Mouse (Mus musculus): ENCODE measurements around the gene Ppp1r12a. TPM values are rescaled to one million over a fixed set of nuclear protein-coding genes. Genes with fewer than 3 reads are reported as not detected.

Gene Ppp1r12a
- polyA plus RNA-seq, 1 experiment from 2014 or later: 99.4 TPM

DNA sequence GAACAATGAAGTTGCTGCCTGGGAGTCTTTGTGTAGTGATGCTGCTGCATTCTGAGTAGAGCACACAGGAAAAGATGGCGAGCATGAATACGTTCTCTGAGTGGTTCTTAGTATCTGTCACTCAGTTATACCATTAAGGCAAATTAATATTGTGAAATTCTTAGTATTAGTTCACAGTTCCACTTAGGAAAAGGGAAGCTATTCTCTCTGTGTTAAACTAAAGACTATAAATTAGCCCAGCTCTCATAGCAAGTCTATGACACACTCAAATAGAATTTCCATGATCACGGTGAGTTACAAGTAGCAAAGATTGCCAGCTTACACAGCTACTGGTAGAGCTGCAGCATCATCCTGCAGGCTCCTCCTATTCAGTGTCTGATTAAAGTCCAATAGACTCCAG lies 23.3 kb downstream of the Ppp1r12a start:
- ATAC-seq (ENCODE audit: low read depth): no peak
- Histone ChIP-seq H3K9me3 (ENCODE audit: control insufficient read depth, low read length) (no peaks in the 10 kb centered on the region), H3K4me1 (replicated peaks; ENCODE audit: control insufficient read depth, insufficient read depth, low read length) (peaks cover 6% of the 10 kb centered on the region), H3K4me3 (ENCODE audit: low read length) (no peak overlapping the region), H3K27ac (ENCODE audit: low read length) (no peak overlapping the region), H3K36me3 (ENCODE audit: control insufficient read depth, insufficient read depth, low read length) (no peaks in the 10 kb centered on the region), H3K4me2 (ENCODE audit: low read depth, low read length) (no peak overlapping the region), H3K9ac (ENCODE audit: low read length) (no peak overlapping the region), H3K27me3 (ENCODE audit: control insufficient read depth, insufficient read depth, low read depth, low read length) (no peaks in the 10 kb centered on the region)
- WGBS: 85% methylated on average over 3 of the region's 3 CpGs

DNA sequence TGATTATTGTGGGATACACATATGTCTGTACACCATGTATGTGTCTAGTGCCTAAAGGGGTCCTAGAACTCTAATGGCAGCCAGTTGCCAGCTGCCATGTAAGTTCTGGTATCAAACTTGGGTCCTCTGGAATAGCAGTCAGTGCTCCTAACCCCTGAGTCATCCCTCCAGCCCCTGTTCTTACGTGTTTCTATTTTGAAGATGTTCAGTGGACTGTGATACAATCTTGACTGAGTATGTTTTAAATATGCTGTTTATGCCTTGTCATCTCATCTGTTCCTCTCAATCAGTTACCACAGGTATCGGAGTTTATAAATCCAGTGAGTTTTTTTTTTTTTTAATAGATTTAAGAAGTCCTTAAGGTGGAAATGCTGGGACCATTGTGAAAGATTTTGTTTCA lies 27.3 kb downstream of the Ppp1r12a start:
- Histone ChIP-seq H3K27me3 (ENCODE audit: control insufficient read depth, insufficient read depth, low read depth, low read length) (no peaks in the 10 kb centered on the region), H3K9me3 (ENCODE audit: control insufficient read depth, low read length) (no peaks in the 10 kb centered on the region), H3K9ac (ENCODE audit: low read length) (no peak overlapping the region), H3K4me3 (ENCODE audit: low read length) (no peak overlapping the region), H3K4me1 (replicated peaks; ENCODE audit: control insufficient read depth, insufficient read depth, low read length) (peaks cover 4% of the 10 kb centered on the region), H3K4me2 (ENCODE audit: low read depth, low read length) (no peak overlapping the region), H3K36me3 (ENCODE audit: control insufficient read depth, insufficient read depth, low read length) (no peaks in the 10 kb centered on the region), H3K27ac (ENCODE audit: low read length) (no peak overlapping the region)
- WGBS: 88% methylated on average over 2 of the region's 2 CpGs
- no peak for ATAC-seq (ENCODE audit: low read depth)

DNA sequence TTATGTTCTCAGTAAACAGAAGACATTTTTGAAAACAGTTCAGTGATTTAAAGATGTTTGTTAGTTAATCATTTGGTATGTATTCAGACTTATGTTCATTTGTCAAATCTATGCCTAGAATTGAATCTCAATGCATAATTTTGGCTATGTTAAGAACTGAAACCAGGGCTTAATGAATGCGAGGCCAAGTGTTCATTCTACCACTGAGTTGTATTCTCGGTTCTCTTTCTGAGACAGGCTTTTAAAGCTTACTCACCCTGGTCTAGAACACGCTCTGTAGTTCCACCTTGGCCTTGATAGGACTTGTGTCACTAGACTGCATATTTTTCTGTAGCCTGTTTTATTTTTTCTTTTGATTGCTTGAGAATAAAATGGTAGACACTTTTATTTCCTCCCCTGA lies 28.0 kb downstream of the Ppp1r12a start:
- Histone ChIP-seq H3K4me1 (replicated peaks; ENCODE audit: control insufficient read depth, insufficient read depth, low read length) (no peaks in the 10 kb centered on the region; the same call in none of the 2 replicates), H3K4me3 (ENCODE audit: low read length) (no peak overlapping the region), H3K36me3 (ENCODE audit: control insufficient read depth, insufficient read depth, low read length) (no peaks in the 10 kb centered on the region), H3K9ac (ENCODE audit: low read length) (no peak overlapping the region), H3K4me2 (ENCODE audit: low read depth, low read length) (no peak overlapping the region), H3K27ac (ENCODE audit: low read length) (no peak overlapping the region), H3K9me3 (ENCODE audit: control insufficient read depth, low read length) (no peaks in the 10 kb centered on the region), H3K27me3 (ENCODE audit: control insufficient read depth, insufficient read depth, low read depth, low read length) (no peaks in the 10 kb centered on the region)
- 84% methylated on average over 3 of the region's 3 CpGs for WGBS
- ATAC-seq (ENCODE audit: low read depth): no peak

DNA sequence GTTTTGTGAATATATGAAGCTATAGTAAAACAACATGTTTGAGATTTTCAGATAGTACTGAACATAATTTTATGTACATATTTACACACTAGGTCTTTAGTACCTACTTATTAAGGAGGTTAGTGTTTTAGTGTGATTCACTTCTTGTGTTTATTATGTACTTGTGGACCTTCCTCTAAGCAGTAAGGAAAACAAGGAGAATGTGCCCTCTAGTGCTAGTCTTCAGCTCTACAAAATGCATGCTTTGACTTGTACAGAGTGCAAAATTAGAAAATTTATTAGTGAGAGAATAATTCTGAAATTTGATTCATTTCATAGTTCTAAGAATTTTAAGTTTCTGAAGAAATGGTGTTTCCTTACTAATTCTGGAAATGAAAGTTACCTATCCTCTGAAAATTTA lies 28.6 kb downstream of the Ppp1r12a start:
- Histone ChIP-seq H3K4me3 (ENCODE audit: low read length) (no peak overlapping the region), H3K4me2 (ENCODE audit: low read depth, low read length) (no peak overlapping the region), H3K27ac (ENCODE audit: low read length) (no peak overlapping the region), H3K27me3 (ENCODE audit: control insufficient read depth, insufficient read depth, low read depth, low read length) (no peaks in the 10 kb centered on the region), H3K36me3 (ENCODE audit: control insufficient read depth, insufficient read depth, low read length) (no peaks in the 10 kb centered on the region), H3K9me3 (ENCODE audit: control insufficient read depth, low read length) (no peaks in the 10 kb centered on the region), H3K4me1 (replicated peaks; ENCODE audit: control insufficient read depth, insufficient read depth, low read length) (no peaks in the 10 kb centered on the region; the same call in 1 of the 2 replicates), H3K9ac (ENCODE audit: low read length) (no peak overlapping the region)
- ATAC-seq (ENCODE audit: low read depth): no peak

DNA sequence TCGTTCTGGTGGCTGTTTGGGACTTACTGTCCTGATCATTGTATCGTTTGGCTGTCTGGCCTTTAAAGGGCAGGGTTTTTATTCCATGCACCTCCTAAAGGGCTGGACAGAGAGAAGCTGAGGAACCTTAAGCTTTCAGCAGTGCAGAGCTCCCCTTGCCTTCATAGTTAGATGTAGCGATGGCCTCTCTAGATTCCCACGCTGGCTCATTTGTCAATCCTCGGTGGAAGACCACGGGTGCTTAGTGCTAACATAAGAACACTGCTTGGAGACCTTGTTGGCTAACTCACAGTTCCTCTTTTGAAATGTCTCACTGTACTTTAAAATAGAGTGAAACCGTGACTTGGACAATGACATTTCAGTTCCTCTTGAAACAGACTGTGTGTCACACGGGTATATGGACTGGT lies 29.4 kb downstream of the Ppp1r12a start:
- H3K9me3 ChIP-seq (ENCODE audit: control insufficient read depth, low read length): no peaks in the 10 kb centered on the region
- H3K4me2 ChIP-seq (ENCODE audit: low read depth, low read length): no peak overlapping the region
- 47% methylated on average over 8 of the region's 8 CpGs for WGBS
- no peaks in the 10 kb centered on the region for H3K36me3 ChIP-seq (ENCODE audit: control insufficient read depth, insufficient read depth, low read length)
- no peaks in the 10 kb centered on the region for H3K27me3 ChIP-seq (ENCODE audit: control insufficient read depth, insufficient read depth, low read depth, low read length)
- H3K9ac ChIP-seq (ENCODE audit: low read length): no peak overlapping the region
- H3K4me3 ChIP-seq (ENCODE audit: low read length): no peak overlapping the region
- H3K4me1 ChIP-seq (replicated peaks; ENCODE audit: control insufficient read depth, insufficient read depth, low read length): no peaks in the 10 kb centered on the region; the same call in none of the 2 replicates
- no peak for ATAC-seq (ENCODE audit: low read depth)
- no peak overlapping the region for H3K27ac ChIP-seq (ENCODE audit: low read length)

DNA sequence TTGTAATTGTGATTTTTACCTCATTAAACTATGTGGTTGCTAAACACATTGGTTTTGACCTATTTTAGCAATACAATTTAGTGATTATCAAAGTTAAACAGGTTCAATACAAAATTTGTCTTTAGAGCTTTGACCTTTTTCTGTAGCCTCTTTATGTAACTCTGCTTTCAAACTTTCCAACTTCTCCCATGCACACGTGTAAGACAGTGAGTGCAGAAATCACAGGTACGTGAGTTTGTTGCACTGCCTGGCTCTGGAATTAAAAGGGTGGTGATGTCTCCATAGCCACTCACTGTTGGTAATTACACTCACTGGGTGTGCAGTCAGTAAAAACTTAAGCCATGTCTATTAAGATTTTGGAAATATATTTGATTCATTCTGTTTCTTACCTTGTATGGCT lies 30.3 kb downstream of the Ppp1r12a start:
- no peak overlapping the region for H3K4me3 ChIP-seq (ENCODE audit: low read length)
- no peak overlapping the region for H3K4me2 ChIP-seq (ENCODE audit: low read depth, low read length)
- no peaks in the 10 kb centered on the region for H3K27me3 ChIP-seq (ENCODE audit: control insufficient read depth, insufficient read depth, low read depth, low read length)
- H3K27ac ChIP-seq (ENCODE audit: low read length): no peak overlapping the region
- no peak for ATAC-seq (ENCODE audit: low read depth)
- no peaks in the 10 kb centered on the region for H3K36me3 ChIP-seq (ENCODE audit: control insufficient read depth, insufficient read depth, low read length)
- H3K9ac ChIP-seq (ENCODE audit: low read length): no peak overlapping the region
- H3K9me3 ChIP-seq (ENCODE audit: control insufficient read depth, low read length): no peaks in the 10 kb centered on the region
- 60% methylated on average over 2 of the region's 2 CpGs for WGBS
- no peaks in the 10 kb centered on the region; the same call in none of the 2 replicates for H3K4me1 ChIP-seq (replicated peaks; ENCODE audit: control insufficient read depth, insufficient read depth, low read length)

DNA sequence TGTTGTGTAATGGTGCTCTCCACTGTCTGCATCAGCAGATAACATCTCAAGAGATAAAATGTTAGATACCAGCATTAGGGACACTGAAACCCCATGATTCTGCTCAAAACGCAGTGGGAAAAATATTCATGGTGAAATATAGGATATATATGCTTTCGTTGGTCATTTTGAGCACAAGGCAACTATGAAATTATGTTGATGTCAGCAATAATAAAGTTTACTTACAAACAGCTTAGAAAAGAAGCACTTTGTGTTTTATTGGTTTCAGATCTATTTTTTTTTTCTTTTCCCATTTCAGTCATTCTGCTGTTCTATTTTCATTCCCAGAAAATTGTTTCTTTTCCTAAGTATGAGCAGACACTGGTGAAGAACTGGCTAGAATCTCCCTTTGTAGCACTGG lies 34.1 kb downstream of the Ppp1r12a start:
- Histone ChIP-seq H3K27me3 (ENCODE audit: control insufficient read depth, insufficient read depth, low read depth, low read length) (no peaks in the 10 kb centered on the region), H3K4me2 (ENCODE audit: low read depth, low read length) (no peak overlapping the region), H3K4me3 (ENCODE audit: low read length) (no peak overlapping the region), H3K27ac (ENCODE audit: low read length) (no peak overlapping the region), H3K9ac (ENCODE audit: low read length) (no peak overlapping the region), H3K9me3 (ENCODE audit: control insufficient read depth, low read length) (no peaks in the 10 kb centered on the region), H3K36me3 (ENCODE audit: control insufficient read depth, insufficient read depth, low read length) (peaks cover 5% of the 10 kb centered on the region), H3K4me1 (replicated peaks; ENCODE audit: control insufficient read depth, insufficient read depth, low read length) (no peaks in the 10 kb centered on the region; the same call in none of the 2 replicates)
- 93% methylated on average over 2 of the region's 2 CpGs for WGBS
- no peak for ATAC-seq (ENCODE audit: low read depth)

DNA sequence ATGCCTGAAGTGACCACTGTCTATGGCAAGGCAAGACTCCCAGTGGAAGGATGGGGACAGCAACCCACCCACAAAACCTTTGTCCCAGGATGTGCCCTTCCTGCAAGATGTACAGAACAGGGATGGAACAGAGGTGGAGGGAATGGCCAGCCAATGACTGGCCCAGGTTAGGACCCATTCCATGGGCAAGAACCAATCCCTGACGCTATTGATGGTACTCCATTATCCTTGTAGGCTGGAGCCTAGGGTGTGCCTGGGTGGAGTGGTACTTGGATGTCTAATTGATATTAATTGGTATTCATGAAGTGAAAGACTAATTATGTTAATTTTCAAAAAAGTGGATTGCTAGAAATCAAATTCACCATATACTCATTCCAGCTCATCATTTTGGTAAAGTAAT lies 35.5 kb downstream of the Ppp1r12a start:
- Histone ChIP-seq H3K36me3 (ENCODE audit: control insufficient read depth, insufficient read depth, low read length) (peaks cover 5% of the 10 kb centered on the region), H3K4me1 (replicated peaks; ENCODE audit: control insufficient read depth, insufficient read depth, low read length) (no peaks in the 10 kb centered on the region; the same call in 1 of the 2 replicates), H3K27ac (ENCODE audit: low read length) (no peak overlapping the region), H3K27me3 (ENCODE audit: control insufficient read depth, insufficient read depth, low read depth, low read length) (no peaks in the 10 kb centered on the region), H3K4me2 (ENCODE audit: low read depth, low read length) (no peak overlapping the region), H3K9ac (ENCODE audit: low read length) (no peak overlapping the region), H3K4me3 (ENCODE audit: low read length) (no peak overlapping the region), H3K9me3 (ENCODE audit: control insufficient read depth, low read length) (no peaks in the 10 kb centered on the region)
- WGBS: 96% methylated on average over 1 of the region's 1 CpGs
- ATAC-seq (ENCODE audit: low read depth): no peak

DNA sequence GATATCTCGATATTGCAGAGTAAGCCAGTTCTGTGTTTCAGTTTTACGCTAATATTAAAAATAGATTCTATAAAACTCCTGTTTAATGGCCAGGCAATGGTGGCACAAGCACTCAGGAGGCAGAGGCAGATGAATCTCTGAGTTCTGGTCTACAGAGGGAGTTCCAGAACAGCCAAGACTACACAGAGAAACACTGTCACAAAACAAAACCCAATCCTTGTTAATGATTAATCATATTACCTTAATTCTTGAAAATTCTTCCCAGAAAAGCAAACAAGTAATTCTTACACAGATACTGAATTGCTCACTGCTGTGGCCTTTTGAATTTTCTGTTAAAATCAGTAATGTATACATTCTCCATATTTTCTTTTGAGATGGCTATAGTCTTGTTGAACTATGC lies 37.0 kb downstream of the Ppp1r12a start:
- H3K9me3 ChIP-seq (ENCODE audit: control insufficient read depth, low read length): no peaks in the 10 kb centered on the region
- peaks cover 5% of the 10 kb centered on the region for H3K36me3 ChIP-seq (ENCODE audit: control insufficient read depth, insufficient read depth, low read length)
- WGBS: 73% methylated on average over 2 of the region's 2 CpGs
- H3K4me2 ChIP-seq (ENCODE audit: low read depth, low read length): no peak overlapping the region
- H3K27ac ChIP-seq (ENCODE audit: low read length): no peak overlapping the region
- no peak for ATAC-seq (ENCODE audit: low read depth)
- no peaks in the 10 kb centered on the region for H3K27me3 ChIP-seq (ENCODE audit: control insufficient read depth, insufficient read depth, low read depth, low read length)
- H3K9ac ChIP-seq (ENCODE audit: low read length): no peak overlapping the region
- no peaks in the 10 kb centered on the region; the same call in 1 of the 2 replicates for H3K4me1 ChIP-seq (replicated peaks; ENCODE audit: control insufficient read depth, insufficient read depth, low read length)
- no peak overlapping the region for H3K4me3 ChIP-seq (ENCODE audit: low read length)

DNA sequence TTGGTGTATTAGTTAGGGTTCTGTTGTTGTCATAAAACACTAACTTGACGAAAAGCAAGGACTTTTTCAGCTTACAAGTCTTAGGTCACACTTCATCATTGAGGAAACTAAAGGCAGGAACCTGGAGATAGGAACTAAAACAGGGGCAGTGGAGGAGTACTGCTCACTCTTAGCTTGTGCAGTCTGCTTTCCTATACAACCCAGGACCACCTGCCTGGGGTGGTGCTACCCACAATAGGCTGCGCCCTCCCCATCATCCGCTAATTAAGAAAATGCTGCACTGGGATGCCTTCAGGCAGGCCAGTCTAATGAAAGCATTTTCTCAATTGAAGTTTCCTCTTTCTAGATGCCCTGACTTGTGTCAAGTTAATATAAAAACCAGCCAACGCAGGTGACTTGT lies 40.1 kb downstream of the Ppp1r12a start:
- Histone ChIP-seq H3K36me3 (ENCODE audit: control insufficient read depth, insufficient read depth, low read length) (peaks cover 5% of the 10 kb centered on the region), H3K27me3 (ENCODE audit: control insufficient read depth, insufficient read depth, low read depth, low read length) (no peaks in the 10 kb centered on the region), H3K27ac (ENCODE audit: low read length) (no peak overlapping the region), H3K4me3 (ENCODE audit: low read length) (no peak overlapping the region), H3K4me1 (replicated peaks; ENCODE audit: control insufficient read depth, insufficient read depth, low read length) (no peaks in the 10 kb centered on the region), H3K9ac (ENCODE audit: low read length) (no peak overlapping the region), H3K9me3 (ENCODE audit: control insufficient read depth, low read length) (no peaks in the 10 kb centered on the region), H3K4me2 (ENCODE audit: low read depth, low read length) (no peak overlapping the region)
- WGBS: 91% methylated on average over 4 of the region's 4 CpGs
- no peak for ATAC-seq (ENCODE audit: low read depth)
